Mouse (Mus musculus) Patski (cell line): ENCODE measurements at regions not wholly inside any gene's neighbourhood (a gene's known extent, or its start where the extent isn't known, plus 50 kb on each side); places are given as distances from the start of the nearest gene placed in this dataset.
A peak's percentile ranks its signal among the peaks of the same experiment; 100 is the strongest.

Experiments
- ATAC-seq: fragments of 100-300 bp; one replicate; pipeline ENCODE4 v1.8.0; 2021
- CTCF ChIA-PET: fragments of 350-600 bp; sonication (Branson Sonifier 250); formaldehyde crosslinking; loops from one replicate; lab custom pipeline; 2022; ENCODE audit warnings: inconsistent platforms; lab: Charles Lee
- POLR2A ChIA-PET: fragments of 350-600 bp; sonication (Branson Sonifier 250); formaldehyde crosslinking; loops from one replicate; lab custom pipeline; 2022; ENCODE audit warnings: antibody characterized with exemption, inconsistent platforms; lab: Charles Lee
- DNase-seq: peaks from one replicate; pipeline ENCODE4 v3.0.0-alpha.2; 2011; ENCODE audit warnings: low read depth, low spot score
- H3K27me3 ChIP-seq: fragments of 371-371 bp; one replicate; pipeline ENCODE4 v1.5.1; 2021
- CTCF ChIP-seq: fragments of 100-300 bp; IDR thresholded peaks from one replicate; pipeline ENCODE4 v1.5.1; 2021
- in situ Hi-C: fragments of 300-500 bp; cut with MboI; formaldehyde crosslinking; loops from 3 replicates; pipeline ENCODE4 v1.11.1; 2018; ENCODE audit warnings: low pct_unique_long_range_greater_than_20kb, mixed read lengths

- POLR2A ChIA-PET = no interaction called here
- CTCF ChIA-PET = no interaction called here
- DNase-seq = no peak
- peak; percentile 80 for ATAC-seq
- TF ChIP-seq CTCF = no peak
- no peaks in the 10 kb centered on the region for H3K27me3 ChIP-seq
- in situ Hi-C loops = no loop called here
Observed at GRCm38 (mm10) chr19:50893755-50894154, 215.3 kb upstream of the Sorcs1 start.

- in situ Hi-C loops = no loop called here
- no peaks in the 10 kb centered on the region for H3K27me3 ChIP-seq
- DNase-seq = no peak
- POLR2A ChIA-PET = no interaction called here
- TF ChIP-seq CTCF = no peak
- ATAC-seq = no peak
- CTCF ChIA-PET = no interaction called here
Observed at GRCm38 (mm10) chr19:50872661-50873060, 194.2 kb upstream of the Sorcs1 start.

- ATAC-seq (peak; percentile 88), DNase-seq (peak; percentile 4)
- POLR2A ChIA-PET = no interaction called here
- CTCF ChIA-PET = no interaction called here
- TF ChIP-seq CTCF = no peak
- in situ Hi-C loops = no loop called here
- no peaks in the 10 kb centered on the region for H3K27me3 ChIP-seq
Observed at GRCm38 (mm10) chr19:50872144-50872543, 193.7 kb upstream of the Sorcs1 start.

GRCm38 (mm10) chr19:50854854-50855253 lies 176.4 kb upstream of the Sorcs1 start:
- in situ Hi-C loops = no loop called here
- ATAC-seq (no peak), DNase-seq (no peak)
- no peaks in the 10 kb centered on the region for H3K27me3 ChIP-seq
- ChIA-PET POLR2A (no interaction called here), CTCF (no interaction called here)
- no peak for TF ChIP-seq CTCF

- DNase-seq = no peak
- no peak for TF ChIP-seq CTCF
- ChIA-PET POLR2A (no interaction called here), CTCF (no interaction called here)
- no peaks in the 10 kb centered on the region for H3K27me3 ChIP-seq
- ATAC-seq = no peak
- in situ Hi-C loops = no loop called here
Observed at GRCm38 (mm10) chr19:50840499-50840898, 162.1 kb upstream of the Sorcs1 start.
